Comparison of ENCODE assay signal across 31 mouse cellular contexts in the genomic region with DNA sequence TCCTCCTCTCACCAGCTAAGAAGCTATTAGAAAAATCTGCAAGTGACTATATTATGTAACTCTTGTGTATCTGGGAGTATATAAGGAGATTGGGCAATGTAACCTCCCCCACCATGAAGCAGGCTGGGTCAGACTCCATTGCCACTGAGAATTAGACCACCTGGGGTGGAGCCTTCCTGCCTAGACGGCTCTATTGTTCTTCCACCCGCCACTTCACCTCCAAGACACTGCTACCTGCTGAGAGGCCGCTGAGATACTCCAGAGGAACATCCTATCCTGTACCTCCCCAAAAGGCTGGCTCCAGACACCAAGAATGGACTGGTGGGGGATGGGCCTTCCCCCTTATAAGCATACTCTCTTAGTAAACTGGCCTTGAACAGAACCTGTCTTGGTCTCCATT. TPM values are rescaled to one million over a fixed set of nuclear protein-coding genes. Genes with fewer than 3 reads are reported as not detected.
DNase-seq lines count a peak whose midpoint lies in the region; ATAC-seq and TF ChIP-seq lines count a peak whose summit lies in the region.
"Had no signal": no experiment of that assay in that cellular context is flagged by ENCODE, and none has a peak within 500 bp of the region (broad histone marks: within the 10 kb centered on the region; RNA-seq: fewer than 3 reads in every experiment).

No protein-coding gene starts in this region.

- TF ChIP-seq CTCF in lung, embryonic 14.5 days (IDR thresholded peaks at IDR 0.05; ENCODE audit: low read depth), result no peak
- no peak for TF ChIP-seq CTCF in ES-Bruce4 (IDR thresholded peaks at IDR 0.05; ENCODE audit: low read depth, low read length)

- no peaks in the 10 kb centered on the region for H3K27me3 ChIP-seq in heart, embryonic 10.5 days (ENCODE audit: insufficient read depth, poor library complexity, severe bottlenecking)
- no peaks in the 10 kb centered on the region for H3K27me3 ChIP-seq in lung, embryonic 14.5 days (ENCODE audit: insufficient read depth, low read length)
- no peaks in the 10 kb centered on the region for H3K27me3 ChIP-seq in ES-Bruce4 (ENCODE audit: control insufficient read depth, insufficient read depth, low read length, poor library complexity, severe bottlenecking)
- H3K27me3 ChIP-seq: forebrain, embryonic 13.5 days; heart, embryonic 15.5 days; hindbrain, embryonic 13.5 days; midbrain, embryonic 12.5 days; neural tube, embryonic 13.5 days; Patski had no signal

- no peak for TF ChIP-seq POLR2A in ES-Bruce4 (IDR thresholded peaks at IDR 0.05; ENCODE audit: insufficient read depth, low read length)

- no peak overlapping the region for H3K4me2 ChIP-seq in lung, embryonic 14.5 days
- H3K4me2 ChIP-seq: forebrain, embryonic 13.5 days; heart, embryonic 15.5 days; hindbrain, embryonic 13.5 days; midbrain, embryonic 12.5 days; neural tube, embryonic 13.5 days had no signal

- peak; percentile 73 for DNase-seq in heart, embryonic 10.5 days (ENCODE audit: low spot score)
- DNase-seq in heart, postnatal 14 days, result no peak
- DNase-seq in lung, embryonic 14.5 days, result no peak
- no peak for DNase-seq in lung, postnatal 4 days
- DNase-seq in R1 (ENCODE audit: low read depth, low spot score), result peak; percentile 97
- no peak for DNase-seq in adrenal gland, postnatal 14 days
- DNase-seq in heart, adult 8-10 months (ENCODE audit: low spot score), result no peak
- DNase-seq: adrenal gland, adult 2 months; cerebellum, adult 2 months; cerebellum, postnatal 14 days; gastrocnemius, postnatal 10 days; heart, postnatal 36 days; kidney, adult 2 months; kidney, postnatal 4 days; left cerebral cortex, postnatal 4 days; lung, adult 2 months; lung, postnatal 14 days; right cerebral cortex, postnatal 4 days; thymus, adult 2 months had no signal

- TF ChIP-seq EP300 in ES-Bruce4 (IDR thresholded peaks at IDR 0.05; ENCODE audit: insufficient read depth, low read depth, low read length), result peak; percentile 87

- no peak overlapping the region for H3K9ac ChIP-seq in lung, embryonic 14.5 days
- H3K9ac ChIP-seq in ES-Bruce4 (ENCODE audit: low read depth, poor library complexity, severe bottlenecking), result no peak overlapping the region
- H3K9ac ChIP-seq: forebrain, embryonic 13.5 days; heart, embryonic 15.5 days; hindbrain, embryonic 13.5 days; liver, embryonic 14.5 days; midbrain, embryonic 12.5 days; neural tube, embryonic 13.5 days had no signal

- intact Hi-C loops in heart, postnatal 14 days (cut with DNase I), result no loop called here

- 0 out of 2 replicates have a peak, but pooled peaks have one; percentile 17 for ATAC-seq in lung, embryonic 14.5 days (ENCODE audit: insufficient read depth)
- ATAC-seq: activated CD4-positive, CD25-positive, alpha-beta regulatory T cell, adult 4 months; CD4-positive, CD25-positive, alpha-beta regulatory T cell, adult 4 months; forebrain, embryonic 13.5 days; Patski had no signal

- peaks cover 8% of the 10 kb centered on the region; the same call in 1 of the 2 replicates for H3K36me3 ChIP-seq in heart, embryonic 10.5 days
- H3K36me3 ChIP-seq in lung, embryonic 14.5 days (ENCODE audit: insufficient read depth), result no peaks in the 10 kb centered on the region
- H3K36me3 ChIP-seq in ES-Bruce4 (ENCODE audit: control insufficient read depth, insufficient read depth, low read length, poor library complexity, severe bottlenecking), result peaks cover 4% of the 10 kb centered on the region
- H3K36me3 ChIP-seq: heart, embryonic 15.5 days had no signal

- no peaks in the 10 kb centered on the region for H3K4me1 ChIP-seq in heart, embryonic 10.5 days
- H3K4me1 ChIP-seq in lung, embryonic 14.5 days (ENCODE audit: insufficient read depth), result no peaks in the 10 kb centered on the region
- H3K4me1 ChIP-seq in ES-Bruce4 (ENCODE audit: control insufficient read depth, insufficient read depth, low read length), result no peaks in the 10 kb centered on the region
- H3K4me1 ChIP-seq: forebrain, embryonic 13.5 days; heart, embryonic 15.5 days; hindbrain, embryonic 13.5 days; midbrain, embryonic 12.5 days; neural tube, embryonic 13.5 days had no signal

- no peak overlapping the region for H3K27ac ChIP-seq in heart, embryonic 10.5 days
- H3K27ac ChIP-seq in lung, embryonic 14.5 days (ENCODE audit: low read depth), result no peak overlapping the region
- peak overlapping the region; percentile 93 for H3K27ac ChIP-seq in ES-Bruce4 (ENCODE audit: insufficient read depth, low read length)
- H3K27ac ChIP-seq: forebrain, embryonic 13.5 days; heart, embryonic 15.5 days; hindbrain, embryonic 13.5 days; kidney, postnatal 0 days; liver, embryonic 14.5 days; midbrain, embryonic 12.5 days; neural tube, embryonic 13.5 days had no signal

- H3K4me3 ChIP-seq in heart, embryonic 10.5 days, result no peak overlapping the region
- H3K4me3 ChIP-seq in lung, embryonic 14.5 days (ENCODE audit: low read depth, low read length), result no peak overlapping the region
- no peak overlapping the region for H3K4me3 ChIP-seq in ES-Bruce4 (ENCODE audit: low read depth, low read length)
- H3K4me3 ChIP-seq: erythroblast, embryonic 14.5 days; forebrain, embryonic 13.5 days; heart, embryonic 15.5 days; hindbrain, embryonic 13.5 days; midbrain, embryonic 12.5 days; neural tube, embryonic 13.5 days had no signal

- no peaks in the 10 kb centered on the region for H3K9me3 ChIP-seq in heart, embryonic 10.5 days
- H3K9me3 ChIP-seq in lung, embryonic 14.5 days (ENCODE audit: low read depth, low read length), result no peaks in the 10 kb centered on the region
- H3K9me3 ChIP-seq in ES-Bruce4 (replicated peaks; ENCODE audit: control insufficient read depth, insufficient read depth, low read length, poor library complexity, severe bottlenecking), result 0 out of 2 replicates have a peak, but pooled peaks cover 3% of the 10 kb centered on the region
- H3K9me3 ChIP-seq: forebrain, embryonic 13.5 days; heart, embryonic 15.5 days; hindbrain, embryonic 13.5 days; neural tube, embryonic 13.5 days had no signal

- WGBS in heart, embryonic 10.5 days, result 28% methylated on average over 3 of the region's 3 CpGs
- 36% methylated on average over 3 of the region's 3 CpGs for WGBS in lung, embryonic 14.5 days

RNA-seq across cellular contexts. Expression of gene Aasdhppt, which starts 25.4 kb away (rescaled TPM):
- polyA plus RNA-seq in heart, embryonic 10.5 days (2016; fragmentation: Nextera tagmentation; extraction: Ambion mirVana), result 29.5 and 31.5 TPM in 2 replicates
- 10 to 100 TPM; 17.3 to 17.5 TPM for total RNA-seq in heart, postnatal 14 days (2021)
- polyA plus RNA-seq in lung, embryonic 14.5 days (2014; fragmentation: Nextera tagmentation; extraction: Ambion mirVana), result 31.4 and 33.3 TPM in 2 replicates
- polyA plus RNA-seq in ES-Bruce4 (2011; ENCODE audit: insufficient read depth, insufficient read length, low read depth, missing spikeins), result 43.2 and 49.0 TPM in 2 replicates
- total RNA-seq in adrenal gland, postnatal 14 days (2021), result 21.7 and 23.2 TPM in 2 replicates
- 10 to 100 TPM; 16.3 to 19.6 (median 19.0) TPM for total RNA-seq in heart, adult 8-10 months (2022)

RNA-seq across cellular contexts. Expression of gene Kbtbd3, which starts 25.8 kb away (rescaled TPM):
- polyA plus RNA-seq in heart, embryonic 10.5 days (2016; fragmentation: Nextera tagmentation; extraction: Ambion mirVana), result 6.0 and 6.3 TPM in 2 replicates
- 1 to 10 TPM; 7.2 to 9.2 TPM for total RNA-seq in heart, postnatal 14 days (2021)
- polyA plus RNA-seq in lung, embryonic 14.5 days (2014; fragmentation: Nextera tagmentation; extraction: Ambion mirVana), result 5.7 and 6.6 TPM in 2 replicates
- polyA plus RNA-seq in ES-Bruce4 (2011; ENCODE audit: insufficient read depth, insufficient read length, low read depth, missing spikeins), result 2.0 and 2.7 TPM in 2 replicates
- 2.6 and 3.7 TPM in 2 replicates for total RNA-seq in adrenal gland, postnatal 14 days (2021)
- total RNA-seq in heart, adult 8-10 months (2022), result 1 to 10 TPM; 7.5 to 9.7 (median 9.0) TPM

Comparison
In these comparisons a context has a peak if more than half of its experiments do, and no peak if none do; other contexts are left out.
1. DNase-seq: peak in heart, embryonic 10.5 days (single experiment) and R1 (single experiment); none in heart, postnatal 14 days (0 of 2), lung, embryonic 14.5 days (single experiment), lung, postnatal 4 days (0 of 2), adrenal gland, postnatal 14 days (single experiment) and heart, adult 8-10 months (single experiment).